Mouse (Mus musculus) lung, embryonic 16.5 days (tissue): ENCODE results near the gene Sgms1. TPM values are rescaled to one million over a fixed set of nuclear protein-coding genes. Genes with fewer than 3 reads are reported as not detected.

Source experiments
- ATAC-seq: fragments of 200-750 bp; cut with Nextera tagmentation; 2 replicates; pipeline ENCODE4 v1.8.0; 2017; ENCODE audit warnings: low read depth, mild to moderate bottlenecking, moderate library complexity
- H3K27ac ChIP-seq: fragments of 300-500 bp; sonication (generic); 2 replicates; pipeline ENCODE4 v1.5.1; 2014; ENCODE audit warnings: mild to moderate bottlenecking, control low read depth, low read length
- H3K27me3 ChIP-seq: fragments of 300-500 bp; sonication (generic); 2 replicates; pipeline ENCODE4 v1.6.1; 2014; ENCODE audit warnings: low read depth, low read length, mixed read lengths; ENCODE audit not compliant: control insufficient read depth, insufficient read depth
- H3K36me3 ChIP-seq: fragments of 300-500 bp; sonication (generic); 2 replicates; pipeline ENCODE4 v1.6.1; 2014; ENCODE audit warnings: low read length; ENCODE audit not compliant: control insufficient read depth, insufficient read depth
- H3K4me1 ChIP-seq: fragments of 300-500 bp; sonication (generic); replicated peaks from 2 replicates; pipeline ENCODE4 v1.6.1; 2014; ENCODE audit warnings: low read length, mixed read lengths; ENCODE audit not compliant: control insufficient read depth, insufficient read depth
- H3K4me2 ChIP-seq: fragments of 300-500 bp; sonication (generic); 2 replicates; pipeline ENCODE4 v1.6.1; 2014; ENCODE audit warnings: low read depth, low read length, control low read depth
- H3K4me3 ChIP-seq: fragments of 300-500 bp; sonication (generic); 2 replicates; pipeline ENCODE4 v1.5.1; 2014; ENCODE audit warnings: mild to moderate bottlenecking, low read length, control low read depth
- H3K9ac ChIP-seq: fragments of 300-500 bp; sonication (generic); 2 replicates; pipeline ENCODE4 v1.6.1; 2014; ENCODE audit warnings: low read length, control low read depth
- H3K9me3 ChIP-seq: fragments of 300-500 bp; sonication (generic); 2 replicates; pipeline ENCODE4 v1.6.1; 2016; ENCODE audit warnings: low read length; ENCODE audit not compliant: control insufficient read depth
- WGBS: fragments of 180-500 bp; shearing (Covaris S2); extraction: QIAGEN DNeasy Blood & Tissue Kit; methylation state at CpG from one replicate; pipeline ENCODE4 v1.1.7; 2014; 5-methylcytosine and 5-hydroxymethylcytosine counted together
- polyA plus RNA-seq: library from polyadenylated mRNA; unstranded; fragments of >200 nt; fragmentation: Nextera tagmentation; extraction: Ambion mirVana; gene quantifications from 2 replicates; pipeline ENCODE4 v1.2.1, GENCODE M21; 2015

The Sgms1 gene
- polyA plus RNA-seq, 1 experiment from 2014 or later = 63.3 TPM

DNA sequence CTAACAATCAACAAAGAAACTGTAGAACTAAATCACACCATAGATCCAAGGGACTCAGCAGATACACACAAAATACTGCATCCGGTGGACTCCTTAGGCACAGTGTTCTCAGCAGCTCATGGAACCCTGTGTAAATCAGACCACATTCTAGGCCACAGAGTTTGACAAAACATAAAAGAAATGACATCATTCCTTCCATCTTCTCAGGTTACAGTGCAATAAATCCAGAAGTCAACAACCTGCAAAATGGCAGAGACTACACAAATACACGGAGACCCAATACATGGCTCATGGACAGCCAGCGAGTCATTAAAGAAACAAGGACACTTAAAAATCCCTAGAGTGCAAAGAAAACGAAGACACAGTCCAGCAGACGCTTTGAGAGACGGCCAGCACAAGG is 51.8 kb downstream of the Sgms1 start:
- Histone ChIP-seq H3K4me2 (no peak overlapping the region), H3K4me1 (peaks cover 24% of the 10 kb centered on the region), H3K9me3 (no peaks in the 10 kb centered on the region), H3K36me3 (no peaks in the 10 kb centered on the region), H3K27me3 (no peaks in the 10 kb centered on the region), H3K27ac (peak overlapping the region; percentile 11), H3K4me3 (no peak overlapping the region), H3K9ac (no peak overlapping the region)
- ATAC-seq = peak; percentile 48; the same call in 1 of the 2 replicates
- WGBS = 21% methylated on average over 6 of the region's 6 CpGs

DNA sequence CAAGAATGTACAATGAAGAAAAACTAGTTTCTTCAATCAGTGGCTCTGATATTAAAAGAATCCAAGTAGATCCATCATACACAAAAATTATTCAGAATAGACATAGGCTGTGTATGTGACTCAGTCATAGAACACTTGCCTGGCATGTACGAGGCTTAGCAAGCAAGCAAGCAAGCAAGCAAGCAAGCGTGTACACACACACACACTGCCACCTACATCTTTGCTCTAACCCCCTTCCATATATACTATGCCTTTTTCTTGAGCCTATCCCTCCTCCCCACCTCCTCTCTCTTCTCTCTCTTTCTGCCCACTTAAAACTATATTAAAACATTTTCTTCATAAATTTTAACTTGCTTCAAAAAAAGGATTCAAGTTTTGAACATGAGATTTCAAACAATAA is 54.8 kb downstream of the Sgms1 start:
- H3K4me3 ChIP-seq = no peak overlapping the region
- no peak overlapping the region for H3K9ac ChIP-seq
- H3K27ac ChIP-seq = no peak overlapping the region
- H3K9me3 ChIP-seq = no peaks in the 10 kb centered on the region
- no peak overlapping the region for H3K4me2 ChIP-seq
- WGBS = 94% methylated on average over 2 of the region's 2 CpGs
- no peaks in the 10 kb centered on the region for H3K27me3 ChIP-seq
- no peaks in the 10 kb centered on the region for H3K36me3 ChIP-seq
- ATAC-seq = no peak
- peaks cover 13% of the 10 kb centered on the region for H3K4me1 ChIP-seq

DNA sequence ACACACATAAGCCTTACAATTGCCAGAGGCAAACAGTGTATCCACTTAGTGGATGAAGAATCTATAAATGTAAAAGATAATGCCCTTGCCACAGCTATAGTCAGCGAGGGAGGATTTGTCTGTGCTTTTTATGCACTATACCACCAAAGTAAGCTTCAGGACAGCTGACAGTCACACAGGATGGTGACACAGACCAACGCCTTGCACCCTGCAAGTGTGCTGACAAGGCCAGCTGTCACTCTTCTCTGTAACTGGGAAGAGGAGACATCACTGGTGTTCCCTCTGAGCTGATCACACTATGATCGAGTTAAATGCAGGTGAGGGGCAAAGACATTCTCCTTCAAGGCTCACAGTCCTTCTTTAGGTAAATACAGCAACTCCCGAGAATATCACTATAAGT is 56.0 kb downstream of the Sgms1 start:
- H3K27me3 ChIP-seq = no peaks in the 10 kb centered on the region
- no peak for ATAC-seq
- no peak overlapping the region for H3K4me2 ChIP-seq
- H3K27ac ChIP-seq = no peak overlapping the region
- no peaks in the 10 kb centered on the region for H3K36me3 ChIP-seq
- no peaks in the 10 kb centered on the region for H3K9me3 ChIP-seq
- peaks cover 13% of the 10 kb centered on the region for H3K4me1 ChIP-seq
- no peak overlapping the region for H3K9ac ChIP-seq
- no peak overlapping the region for H3K4me3 ChIP-seq
- WGBS = 80% methylated on average over 4 of the region's 4 CpGs

DNA sequence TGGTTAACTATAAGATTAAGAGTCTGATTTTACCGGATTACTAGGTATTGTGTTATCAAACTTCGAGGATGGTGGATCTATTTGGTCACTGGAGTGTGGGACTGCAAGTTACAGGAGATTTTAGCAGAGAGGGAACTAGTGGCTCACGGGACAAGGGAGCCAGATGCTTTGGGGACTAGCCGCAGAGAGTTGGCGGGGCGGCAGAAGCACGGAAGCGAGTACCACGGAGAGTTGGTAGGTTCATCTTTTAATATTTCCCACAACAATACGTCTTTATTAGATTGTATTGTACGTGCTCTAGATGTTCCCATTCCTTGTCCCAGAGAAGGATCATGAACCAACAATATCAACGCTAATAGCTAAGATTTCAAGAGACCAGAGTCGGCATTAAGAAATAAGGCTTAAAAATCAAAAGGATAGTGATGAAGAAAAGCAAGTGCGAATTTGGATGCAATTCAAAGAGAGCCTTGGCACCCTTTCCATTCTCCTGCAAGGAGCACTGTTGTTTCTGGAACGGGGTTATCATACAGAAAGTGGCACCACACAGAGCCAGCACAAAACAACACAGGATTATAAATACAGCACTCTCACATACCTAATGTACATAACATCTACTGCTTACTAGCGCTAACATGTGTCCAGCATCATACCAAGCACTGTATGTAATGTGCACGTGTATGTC is 56.6 kb downstream of the Sgms1 start:
- H3K36me3 ChIP-seq = no peaks in the 10 kb centered on the region
- H3K27ac ChIP-seq = no peak overlapping the region
- H3K9me3 ChIP-seq = no peaks in the 10 kb centered on the region
- no peak for ATAC-seq
- no peak overlapping the region for H3K9ac ChIP-seq
- H3K4me1 ChIP-seq = peaks cover 11% of the 10 kb centered on the region
- WGBS = 90% methylated on average over 17 of the region's 17 CpGs
- no peak overlapping the region for H3K4me2 ChIP-seq
- H3K4me3 ChIP-seq = no peak overlapping the region
- H3K27me3 ChIP-seq = no peaks in the 10 kb centered on the region

DNA sequence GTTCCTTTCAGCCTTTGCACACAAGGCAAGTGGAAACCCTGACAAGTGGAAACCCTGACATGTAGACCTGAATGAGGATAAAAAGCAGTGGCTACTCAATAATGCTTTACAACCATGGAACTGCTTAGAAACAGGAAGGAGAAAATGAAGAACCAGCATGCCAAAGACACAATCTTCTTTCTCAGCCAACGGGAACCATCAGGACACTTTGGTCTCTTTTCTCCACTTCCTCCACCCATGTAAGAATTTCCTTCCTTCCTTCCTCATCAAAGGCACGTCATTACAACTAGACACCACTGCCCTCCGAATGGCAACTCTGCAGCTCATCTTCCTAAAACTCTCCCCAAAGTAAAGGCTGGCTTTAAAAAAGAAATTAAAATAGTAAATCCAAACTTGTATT is 59.3 kb downstream of the Sgms1 start:
- Histone ChIP-seq H3K36me3 (no peaks in the 10 kb centered on the region), H3K4me3 (no peak overlapping the region), H3K27me3 (no peaks in the 10 kb centered on the region), H3K9ac (no peak overlapping the region), H3K27ac (no peak overlapping the region), H3K9me3 (no peaks in the 10 kb centered on the region), H3K4me2 (no peak overlapping the region), H3K4me1 (peaks cover 15% of the 10 kb centered on the region)
- 57% methylated on average over 3 of the region's 3 CpGs for WGBS
- ATAC-seq = no peak

DNA sequence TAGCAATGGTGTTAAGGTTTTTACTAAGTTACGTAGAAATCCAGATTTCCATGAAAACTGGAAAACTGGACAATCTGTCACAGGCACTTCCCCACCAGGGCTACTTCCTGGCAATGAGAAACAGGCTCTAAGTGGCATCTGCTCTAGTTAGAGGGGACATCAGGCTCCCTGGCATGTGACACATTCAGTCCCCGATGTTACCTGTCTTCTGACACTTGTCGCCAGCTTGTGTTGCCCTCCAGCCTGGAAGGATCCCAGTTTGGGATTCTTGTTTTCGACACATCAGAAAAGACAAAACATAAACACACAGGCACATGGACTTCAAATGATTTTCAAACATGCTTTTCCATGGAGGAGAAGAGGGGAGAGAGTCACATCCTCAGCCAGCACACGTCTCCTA is 60.0 kb downstream of the Sgms1 start:
- Histone ChIP-seq H3K9me3 (no peaks in the 10 kb centered on the region), H3K4me1 (peaks cover 22% of the 10 kb centered on the region), H3K4me2 (no peak overlapping the region), H3K27me3 (no peaks in the 10 kb centered on the region), H3K4me3 (no peak overlapping the region), H3K9ac (no peak overlapping the region), H3K27ac (no peak overlapping the region), H3K36me3 (no peaks in the 10 kb centered on the region)
- WGBS = 79% methylated on average over 5 of the region's 5 CpGs
- no peak for ATAC-seq

DNA sequence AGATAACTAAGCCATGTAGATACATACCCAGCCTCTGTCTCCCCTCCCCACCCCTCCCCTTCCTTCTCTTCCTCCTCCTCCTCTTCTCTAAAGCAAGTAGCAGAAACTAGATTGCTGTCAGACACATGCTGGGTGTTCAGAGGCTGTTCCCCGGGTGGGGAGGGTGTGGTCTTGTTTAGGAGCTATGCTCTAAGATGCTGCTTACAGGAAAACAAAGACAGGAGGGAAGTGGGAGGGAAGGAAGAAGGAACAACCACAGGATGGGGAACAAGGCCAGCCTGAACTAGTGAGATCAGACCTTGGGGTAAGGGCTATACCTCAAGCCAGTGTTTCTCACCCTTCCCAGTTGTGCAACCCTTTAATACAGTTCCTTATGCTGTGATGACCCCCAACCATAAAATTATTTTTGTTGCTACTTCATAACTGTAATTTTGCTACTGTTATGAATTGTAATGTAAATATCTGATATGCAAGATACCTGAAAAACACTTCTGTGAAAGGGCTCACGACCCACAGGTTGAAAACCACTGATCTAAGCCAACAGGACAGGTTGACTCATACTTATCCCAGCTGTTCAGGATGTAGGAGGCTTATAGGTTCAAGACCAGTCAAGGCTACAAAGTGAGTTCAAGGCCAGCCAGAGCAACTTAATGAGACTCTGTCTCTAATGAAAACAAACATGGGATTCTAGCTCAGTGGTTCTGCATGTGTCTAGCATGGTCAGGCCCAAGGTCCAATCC is 61.3 kb downstream of the Sgms1 start:
- no peaks in the 10 kb centered on the region for H3K9me3 ChIP-seq
- H3K4me3 ChIP-seq = no peak overlapping the region
- 51% methylated on average over 2 of the region's 2 CpGs for WGBS
- no peaks in the 10 kb centered on the region for H3K27me3 ChIP-seq
- no peak overlapping the region for H3K9ac ChIP-seq
- H3K4me2 ChIP-seq = no peak overlapping the region
- no peak for ATAC-seq
- H3K4me1 ChIP-seq = peaks cover 30% of the 10 kb centered on the region
- no peak overlapping the region for H3K27ac ChIP-seq
- no peaks in the 10 kb centered on the region for H3K36me3 ChIP-seq

DNA sequence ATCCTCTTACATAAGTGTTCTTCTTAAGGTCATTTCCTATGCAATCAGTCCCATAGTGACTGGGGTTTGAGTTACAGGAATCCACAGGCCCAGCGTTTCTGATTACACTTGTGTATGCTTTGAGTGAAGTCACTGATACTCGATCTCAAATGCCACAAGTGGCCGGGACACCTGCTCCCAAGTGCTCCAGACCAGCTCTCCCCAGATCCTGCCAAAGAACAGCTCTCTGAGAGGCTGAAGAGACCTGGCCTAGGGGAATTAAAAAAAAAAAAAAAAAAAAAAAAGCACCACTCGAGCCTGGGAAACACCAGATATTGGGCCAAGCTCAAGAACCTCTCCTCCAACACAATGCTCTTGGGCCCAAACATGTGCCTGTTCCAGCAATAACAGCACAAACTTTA is 62.9 kb downstream of the Sgms1 start:
- H3K4me2 ChIP-seq = no peak overlapping the region
- peaks cover 39% of the 10 kb centered on the region for H3K4me1 ChIP-seq
- peak overlapping the region; percentile 54 for H3K27ac ChIP-seq
- peak; percentile 64 for ATAC-seq
- 30% methylated on average over 4 of the region's 4 CpGs for WGBS
- H3K27me3 ChIP-seq = no peaks in the 10 kb centered on the region
- H3K36me3 ChIP-seq = no peaks in the 10 kb centered on the region
- H3K9me3 ChIP-seq = no peaks in the 10 kb centered on the region
- H3K9ac ChIP-seq = no peak overlapping the region
- no peak overlapping the region for H3K4me3 ChIP-seq

DNA sequence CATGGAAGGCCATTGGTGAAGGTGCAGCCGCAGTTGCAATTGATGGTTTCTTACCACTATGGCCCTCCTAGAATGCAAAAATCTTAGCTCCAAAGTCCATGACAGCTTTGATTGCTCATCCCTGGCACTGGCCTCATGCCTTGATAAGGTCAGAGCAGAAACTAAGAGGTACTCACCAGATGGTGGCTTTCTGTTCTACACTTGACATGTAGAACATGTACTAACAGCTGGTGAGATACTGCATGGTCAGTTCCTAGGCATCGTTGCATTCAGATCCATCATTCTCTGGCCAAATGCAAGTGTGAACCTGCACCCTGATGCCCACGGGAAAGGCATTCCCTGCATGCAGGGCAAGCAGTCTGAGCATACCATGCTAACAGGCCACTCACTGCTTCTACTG is 63.4 kb downstream of the Sgms1 start:
- Histone ChIP-seq H3K36me3 (no peaks in the 10 kb centered on the region), H3K4me3 (no peak overlapping the region), H3K27ac (peak overlapping the region; percentile 5; the same call in 1 of the 2 replicates), H3K9ac (no peak overlapping the region), H3K9me3 (no peaks in the 10 kb centered on the region), H3K4me2 (no peak overlapping the region), H3K4me1 (peaks cover 42% of the 10 kb centered on the region), H3K27me3 (no peaks in the 10 kb centered on the region)
- no peak for ATAC-seq
- 58% methylated on average over 3 of the region's 3 CpGs for WGBS
